Mouse (Mus musculus) megakaryocyte-erythroid progenitor cell, adult 5 weeks (primary cell): Measurements from ENCODE around the gene Cd5l. TPM values are rescaled to one million over a fixed set of nuclear protein-coding genes. Genes with fewer than 3 reads are reported as not detected.

ENCODE experiments used
- polyA plus RNA-seq: library from polyadenylated mRNA; stranded (reverse); fragments of >175 nt; gene quantifications from 2 replicates; pipeline ENCODE4 v1.2.3, GENCODE M21; 2012

The Cd5l gene
- 0.35 and 0.55 TPM in 2 replicates for polyA plus RNA-seq

GRCm38 (mm10) chr3:87357581-87357980 lies at the start of gene Cd5l:
Gene Cd5l, plus strand, starts transcription at chr3:87357881.

DNA sequence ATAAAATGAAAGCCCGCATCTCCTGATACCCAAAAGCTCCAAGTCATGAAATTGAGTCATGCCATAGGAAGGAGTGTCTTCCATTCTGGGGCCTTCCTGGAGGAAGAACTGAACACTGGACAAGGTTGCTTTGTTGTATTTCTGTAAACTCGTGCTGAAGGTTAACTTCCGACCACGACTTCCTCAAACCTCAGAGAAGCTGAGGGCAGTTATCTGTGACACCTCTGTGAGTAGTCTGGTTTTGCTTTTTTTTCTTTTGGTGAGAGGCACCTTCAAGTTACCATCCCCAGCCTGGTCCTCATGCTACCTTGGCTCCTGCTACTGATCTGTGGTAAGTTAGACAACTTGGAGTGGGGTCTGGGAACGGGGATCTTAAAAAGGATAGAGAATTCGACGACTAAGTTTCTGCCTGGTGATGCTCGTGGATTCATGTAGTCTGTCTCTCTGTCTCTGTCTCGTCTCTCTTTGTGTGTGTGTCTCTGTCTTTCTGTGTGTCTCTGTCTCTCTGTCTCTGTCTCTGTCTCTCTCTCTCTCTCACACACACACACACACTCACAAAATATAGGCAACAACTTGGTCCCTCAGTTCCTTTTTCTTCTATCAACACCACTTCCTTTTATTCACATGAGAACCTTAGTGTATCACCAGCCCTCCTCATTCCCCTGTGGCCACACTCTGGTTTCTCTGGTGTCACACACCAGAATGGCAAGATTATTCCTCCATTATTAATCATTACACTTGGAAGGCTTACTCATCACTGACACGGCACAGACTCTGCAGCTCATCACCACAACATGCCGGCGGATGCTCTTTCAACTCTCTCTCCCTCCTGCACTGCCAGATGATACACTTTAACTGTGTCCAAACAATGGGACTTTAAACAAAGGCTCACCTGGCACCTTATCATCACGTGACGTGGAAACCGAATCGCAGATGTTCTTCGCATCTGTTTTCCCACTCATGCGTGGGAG lies 18.8 kb downstream of the Cd5l start, which contains the start of gene Fcrl1:
TSS of gene Fcrl1 (plus strand) at position 193 of the 971 bp plus-strand sequence.

Other genes with a start within 250 kb of the Cd5l start
- 0.03 TPM in 1 of 2 replicates, not detected in the other for gene Kirrel, start 183.1 kb upstream of the Cd5l start, polyA plus RNA-seq
- not detected in 2 replicates for gene Fcrls, start 94.1 kb upstream of the Cd5l start, polyA plus RNA-seq
- gene Fcrl1, start 18.5 kb downstream of the Cd5l start, polyA plus RNA-seq = 0.09 and 0.24 TPM in 2 replicates
- not detected in 2 replicates for gene Fcrl5, start 77.9 kb downstream of the Cd5l start, polyA plus RNA-seq
- gene Etv3, start 167.5 kb downstream of the Cd5l start, polyA plus RNA-seq = 18.7 and 23.8 TPM in 2 replicates